Mouse (Mus musculus) cerebellum, adult 2 months (tissue): ENCODE measurements at regions not wholly inside any gene's neighbourhood (a gene's known extent, or its start where the extent isn't known, plus 50 kb on each side); places are given as distances from the start of the nearest gene placed in this dataset.

ENCODE experiments used
- CTCF ChIP-seq: fragments of 200-500 bp; IDR thresholded peaks from 2 replicates; pipeline ENCODE4 v1.5.1; 2011; ENCODE audit warnings: low read depth, mild to moderate bottlenecking, control low read depth, low read length, moderate library complexity, borderline replicate concordance; ENCODE audit not compliant: insufficient read depth
- POLR2A ChIP-seq: fragments of 200-500 bp; IDR thresholded peaks from 2 replicates; pipeline ENCODE4 v1.6.1; 2011; ENCODE audit warnings: low read length, control low read depth, borderline replicate concordance; ENCODE audit not compliant: insufficient read depth

DNA sequence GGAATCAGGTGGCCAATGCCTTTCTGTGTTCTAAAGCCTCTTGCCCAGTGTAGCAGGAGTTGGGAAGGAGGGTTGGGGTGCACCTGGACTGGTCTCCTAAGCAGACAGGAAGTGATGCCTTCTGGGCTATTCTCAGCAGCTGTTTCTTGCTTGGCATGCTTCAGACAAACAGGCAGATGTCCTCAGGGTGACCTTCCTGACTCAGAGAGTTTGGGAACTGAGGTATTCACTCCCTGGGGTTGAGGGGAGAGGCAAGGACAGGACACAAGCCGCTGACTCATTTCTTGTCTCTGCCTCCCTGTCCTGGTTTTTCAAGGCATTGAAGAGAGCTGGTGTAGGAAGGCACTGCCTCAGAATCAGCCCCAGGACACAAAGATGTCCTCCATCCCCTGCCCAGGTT is 471.4 kb downstream of the Bnc2 start:
- TF ChIP-seq POLR2A (no peak), CTCF (no peak)
